Mouse (Mus musculus): ENCODE data around the gene Traf4. TPM values are rescaled to one million over a fixed set of nuclear protein-coding genes. Genes with fewer than 3 reads are reported as not detected.

Gene Traf4
- 52.4 and 60.8 TPM in 2 replicates for polyA plus RNA-seq (2014; fragmentation: Nextera tagmentation; extraction: Ambion mirVana)

DNA sequence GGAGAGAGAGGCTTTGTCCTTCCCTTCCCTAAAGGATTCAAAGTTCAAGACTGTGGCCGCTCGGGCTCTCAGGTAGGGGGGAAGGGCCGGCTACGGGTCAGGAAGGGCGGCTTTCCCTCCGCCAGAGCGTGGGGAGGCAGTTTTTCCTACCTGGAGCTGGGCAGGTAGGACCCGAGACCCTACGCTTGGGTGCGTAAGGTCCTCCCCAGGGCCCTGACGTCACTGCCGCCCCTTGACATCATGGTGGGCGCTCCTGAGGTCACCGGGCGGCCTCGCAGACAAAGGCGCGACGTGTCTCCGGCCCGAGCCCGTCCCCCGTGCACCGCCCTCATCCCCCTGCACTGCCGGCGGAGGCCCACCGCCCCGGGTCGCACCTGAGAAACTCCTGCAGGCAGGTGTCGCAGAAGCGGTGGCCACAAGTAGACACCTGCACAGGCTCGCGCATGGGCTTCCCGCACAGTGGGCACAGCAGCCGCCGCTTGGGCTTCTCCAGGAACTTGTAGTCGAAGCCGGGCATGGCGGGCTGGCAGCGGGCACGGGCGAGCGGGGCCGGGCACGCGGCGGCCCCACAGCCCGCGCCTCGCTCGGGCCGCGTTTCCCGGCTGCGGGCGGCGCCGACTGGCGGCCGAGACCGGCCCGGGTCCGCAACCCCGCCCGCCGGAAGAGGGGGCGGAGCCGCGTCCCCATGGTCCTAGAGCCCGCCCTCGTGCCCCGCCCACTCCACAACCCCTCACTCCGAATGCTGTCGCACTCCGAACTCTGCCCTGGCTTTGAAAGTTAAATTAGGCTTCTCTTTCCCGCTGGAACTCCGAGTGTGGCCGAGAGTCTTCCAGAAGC is at the start of gene Traf4:
Gene Traf4, minus strand, starts transcription at position 666 of the 837 bp plus-strand sequence.
- Histone ChIP-seq H3K4me1 (ENCODE audit: control insufficient read depth, insufficient read depth, low read length) (peaks cover 20% of the 10 kb centered on the region), H3K9ac (ENCODE audit: low read depth, low read length) (peak within 1 kb of the TSS; percentile 98), H3K4me2 (ENCODE audit: low read depth, low read length) (peak within 1 kb of the TSS; percentile 77), H3K27ac (replicated peaks; ENCODE audit: low read depth, low read length) (peak within 1 kb of the TSS; percentile 97), H3K4me3 (ENCODE audit: low read depth, low read length) (peak within 1 kb of the TSS; percentile 100), H3K36me3 (ENCODE audit: control insufficient read depth, insufficient read depth, low read length) (peaks cover 21% of the 10 kb centered on the region), H3K27me3 (replicated peaks; ENCODE audit: control insufficient read depth, insufficient read depth, low read length) (no peaks in the 10 kb centered on the region), H3K9me3 (ENCODE audit: control insufficient read depth, low read length) (no peaks in the 10 kb centered on the region)
- DNase-seq (ENCODE audit: low spot score) (peak; percentile 94), ATAC-seq (ENCODE audit: low read depth) (peak; percentile 85)
- WGBS, result under 1% methylated on average over 36 of the region's 78 CpGs

DNA sequence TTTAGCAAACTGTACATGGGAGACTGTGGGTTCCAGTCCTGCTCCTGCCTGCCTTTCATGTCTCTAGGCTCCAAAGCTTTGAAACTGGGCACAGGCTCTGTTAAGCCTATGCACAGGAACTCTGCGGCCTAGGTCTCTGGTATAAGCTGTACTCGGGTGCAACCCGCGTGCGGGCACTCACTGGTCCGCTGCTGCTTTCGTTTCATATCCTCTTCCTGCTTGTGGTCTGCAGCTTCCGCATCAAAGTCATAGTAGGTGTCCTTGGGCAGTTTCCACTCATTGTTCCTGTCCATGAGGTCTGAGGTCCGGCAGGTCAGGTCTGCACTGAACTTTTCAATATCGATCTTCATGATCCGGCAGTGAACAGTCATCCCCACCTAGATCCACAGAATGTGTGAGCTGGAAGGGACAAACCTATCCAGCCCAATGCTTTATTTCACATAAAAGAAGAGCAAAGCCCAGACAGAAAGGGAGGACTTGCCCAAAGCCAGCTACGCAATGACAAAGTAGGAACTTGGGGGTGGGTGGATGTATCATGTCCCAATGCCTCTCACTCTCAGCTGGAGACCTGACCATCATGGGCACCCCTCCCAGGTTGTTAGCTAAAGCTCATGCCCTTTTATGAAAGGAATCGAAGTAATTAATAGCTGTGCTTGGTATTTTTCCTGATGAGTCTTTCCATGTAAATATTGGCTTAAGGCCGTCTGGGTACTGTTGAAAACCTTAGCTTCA is 47.9 kb upstream of the Traf4 start:
- Histone ChIP-seq H3K4me1 (ENCODE audit: control insufficient read depth, insufficient read depth, low read length) (no peaks in the 10 kb centered on the region), H3K27ac (replicated peaks; ENCODE audit: low read depth, low read length) (no peak overlapping the region), H3K9me3 (ENCODE audit: control insufficient read depth, low read length) (no peaks in the 10 kb centered on the region), H3K9ac (ENCODE audit: low read depth, low read length) (no peak overlapping the region), H3K4me3 (ENCODE audit: low read depth, low read length) (no peak overlapping the region), H3K4me2 (ENCODE audit: low read depth, low read length) (no peak overlapping the region), H3K36me3 (ENCODE audit: control insufficient read depth, insufficient read depth, low read length) (peaks cover 99% of the 10 kb centered on the region), H3K27me3 (replicated peaks; ENCODE audit: control insufficient read depth, insufficient read depth, low read length) (no peaks in the 10 kb centered on the region)
- DNase-seq (ENCODE audit: low spot score) (no peak), ATAC-seq (ENCODE audit: low read depth) (no peak)
- 91% methylated on average over 14 of the region's 14 CpGs for WGBS

DNA sequence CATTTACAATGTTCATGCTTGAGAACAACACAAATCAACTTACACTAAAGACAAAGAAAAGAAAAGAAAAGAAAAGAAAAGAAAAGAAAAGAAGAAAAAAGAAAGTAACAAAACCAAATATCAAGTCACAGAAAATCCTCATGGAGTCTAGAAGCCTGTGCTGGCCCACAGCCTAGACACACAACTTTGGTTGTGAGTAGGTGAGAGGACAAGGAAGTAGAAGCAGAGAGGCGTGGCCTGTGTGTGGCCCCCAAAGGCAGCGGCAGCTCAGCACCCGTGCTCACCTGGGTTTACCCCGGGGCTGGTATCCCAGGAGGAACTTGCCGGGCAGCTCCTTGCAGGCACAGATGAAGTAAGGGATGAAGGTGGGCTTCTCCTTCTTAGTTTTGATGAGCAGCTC is 46.1 kb upstream of the Traf4 start:
- Histone ChIP-seq H3K27me3 (replicated peaks; ENCODE audit: control insufficient read depth, insufficient read depth, low read length) (no peaks in the 10 kb centered on the region), H3K27ac (replicated peaks; ENCODE audit: low read depth, low read length) (no peak overlapping the region), H3K4me3 (ENCODE audit: low read depth, low read length) (no peak overlapping the region), H3K4me1 (ENCODE audit: control insufficient read depth, insufficient read depth, low read length) (no peaks in the 10 kb centered on the region), H3K9ac (ENCODE audit: low read depth, low read length) (no peak overlapping the region), H3K36me3 (ENCODE audit: control insufficient read depth, insufficient read depth, low read length) (peaks cover 99% of the 10 kb centered on the region), H3K4me2 (ENCODE audit: low read depth, low read length) (no peak overlapping the region), H3K9me3 (ENCODE audit: control insufficient read depth, low read length) (no peaks in the 10 kb centered on the region)
- no peak for DNase-seq (ENCODE audit: low spot score)
- no peak for ATAC-seq (ENCODE audit: low read depth)
- WGBS, result 79% methylated on average over 5 of the region's 5 CpGs

GRCm38 (mm10) chr11:78210615-78211014 is 45.2 kb upstream of the Traf4 start:
- Histone ChIP-seq H3K36me3 (ENCODE audit: control insufficient read depth, insufficient read depth, low read length) (peaks cover 99% of the 10 kb centered on the region), H3K4me1 (ENCODE audit: control insufficient read depth, insufficient read depth, low read length) (no peaks in the 10 kb centered on the region), H3K9ac (ENCODE audit: low read depth, low read length) (no peak overlapping the region), H3K4me3 (ENCODE audit: low read depth, low read length) (no peak overlapping the region), H3K4me2 (ENCODE audit: low read depth, low read length) (no peak overlapping the region), H3K9me3 (ENCODE audit: control insufficient read depth, low read length) (no peaks in the 10 kb centered on the region), H3K27me3 (replicated peaks; ENCODE audit: control insufficient read depth, insufficient read depth, low read length) (no peaks in the 10 kb centered on the region), H3K27ac (replicated peaks; ENCODE audit: low read depth, low read length) (no peak overlapping the region)
- no peak for DNase-seq (ENCODE audit: low spot score)
- WGBS, result 68% methylated on average over 7 of the region's 7 CpGs
- no peak for ATAC-seq (ENCODE audit: low read depth)

- 92% methylated on average over 6 of the region's 6 CpGs for WGBS
- no peaks in the 10 kb centered on the region for H3K4me1 ChIP-seq (ENCODE audit: control insufficient read depth, insufficient read depth, low read length)
- H3K4me3 ChIP-seq (ENCODE audit: low read depth, low read length), result no peak overlapping the region
- H3K4me2 ChIP-seq (ENCODE audit: low read depth, low read length), result no peak overlapping the region
- H3K27ac ChIP-seq (replicated peaks; ENCODE audit: low read depth, low read length), result no peak overlapping the region
- H3K27me3 ChIP-seq (replicated peaks; ENCODE audit: control insufficient read depth, insufficient read depth, low read length), result no peaks in the 10 kb centered on the region
- no peak overlapping the region for H3K9ac ChIP-seq (ENCODE audit: low read depth, low read length)
- H3K36me3 ChIP-seq (ENCODE audit: control insufficient read depth, insufficient read depth, low read length), result peaks cover 99% of the 10 kb centered on the region
- DNase-seq (ENCODE audit: low spot score) (no peak), ATAC-seq (ENCODE audit: low read depth) (no peak)
- no peaks in the 10 kb centered on the region for H3K9me3 ChIP-seq (ENCODE audit: control insufficient read depth, low read length)
These were observed 44.5 kb upstream of the Traf4 start for GRCm38 (mm10) chr11:78209886-78210285.

DNA sequence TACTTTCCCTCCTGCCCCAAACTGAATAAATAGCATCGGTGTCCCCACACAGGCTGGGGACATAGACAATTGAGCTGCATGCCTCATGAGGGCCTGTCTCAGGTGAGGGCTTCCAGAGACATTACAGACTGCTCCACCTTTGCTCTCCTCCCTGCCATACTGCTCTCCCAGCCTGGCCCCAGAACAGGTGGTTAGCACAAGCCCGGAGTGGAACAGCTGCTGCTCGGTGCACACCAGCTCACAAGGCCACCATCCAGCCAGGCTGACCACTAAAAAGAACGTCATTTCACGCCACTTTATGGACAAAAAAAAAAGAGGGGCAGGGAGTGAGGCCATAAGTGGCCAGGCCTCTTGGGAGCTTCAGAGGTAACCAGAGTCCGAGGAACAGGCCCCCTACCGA is 41.8 kb upstream of the Traf4 start:
- Histone ChIP-seq H3K9ac (ENCODE audit: low read depth, low read length) (no peak overlapping the region), H3K4me3 (ENCODE audit: low read depth, low read length) (no peak overlapping the region), H3K27ac (replicated peaks; ENCODE audit: low read depth, low read length) (no peak overlapping the region), H3K9me3 (ENCODE audit: control insufficient read depth, low read length) (no peaks in the 10 kb centered on the region), H3K4me1 (ENCODE audit: control insufficient read depth, insufficient read depth, low read length) (no peaks in the 10 kb centered on the region), H3K27me3 (replicated peaks; ENCODE audit: control insufficient read depth, insufficient read depth, low read length) (no peaks in the 10 kb centered on the region), H3K36me3 (ENCODE audit: control insufficient read depth, insufficient read depth, low read length) (peaks cover 84% of the 10 kb centered on the region), H3K4me2 (ENCODE audit: low read depth, low read length) (no peak overlapping the region)
- DNase-seq (ENCODE audit: low spot score) (no peak), ATAC-seq (ENCODE audit: low read depth) (no peak)
- WGBS, result 84% methylated on average over 7 of the region's 7 CpGs

- peaks cover 68% of the 10 kb centered on the region for H3K36me3 ChIP-seq (ENCODE audit: control insufficient read depth, insufficient read depth, low read length)
These were observed 40.2 kb upstream of the Traf4 start for GRCm38 (mm10) chr11:78205361-78206206.

DNA sequence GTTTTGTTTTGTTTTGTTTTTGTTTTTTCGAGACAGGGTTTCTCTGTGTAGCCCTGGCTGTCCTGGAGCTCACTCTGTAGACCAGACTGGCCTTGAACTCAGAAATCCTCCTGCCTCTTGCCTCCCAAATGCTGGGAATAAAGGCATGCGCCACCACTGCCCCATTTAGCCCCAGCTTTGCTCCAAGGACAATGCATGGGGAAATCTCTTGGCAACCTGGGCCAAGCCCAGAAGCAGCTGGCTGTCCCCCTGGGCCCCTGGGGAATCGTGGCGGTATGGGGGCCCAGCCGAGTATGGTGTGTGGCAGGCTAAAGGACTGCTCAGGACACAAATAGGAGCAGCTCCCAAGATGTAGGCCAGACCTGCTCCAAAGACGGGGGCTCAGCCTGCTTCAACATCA is 38.9 kb upstream of the Traf4 start:
- no peak for ATAC-seq (ENCODE audit: low read depth)
- DNase-seq (ENCODE audit: low spot score), result no peak
- 87% methylated on average over 6 of the region's 6 CpGs for WGBS
- H3K4me3 ChIP-seq (ENCODE audit: low read depth, low read length), result no peak overlapping the region
- no peak overlapping the region for H3K4me2 ChIP-seq (ENCODE audit: low read depth, low read length)
- no peaks in the 10 kb centered on the region for H3K4me1 ChIP-seq (ENCODE audit: control insufficient read depth, insufficient read depth, low read length)
- no peak overlapping the region for H3K27ac ChIP-seq (replicated peaks; ENCODE audit: low read depth, low read length)
- H3K9me3 ChIP-seq (ENCODE audit: control insufficient read depth, low read length), result no peaks in the 10 kb centered on the region
- H3K27me3 ChIP-seq (replicated peaks; ENCODE audit: control insufficient read depth, insufficient read depth, low read length), result no peaks in the 10 kb centered on the region
- no peak overlapping the region for H3K9ac ChIP-seq (ENCODE audit: low read depth, low read length)
- peaks cover 55% of the 10 kb centered on the region for H3K36me3 ChIP-seq (ENCODE audit: control insufficient read depth, insufficient read depth, low read length)

More at GRCm38 (mm10) chr11:78205361-78206206, 40.2 kb upstream of the Traf4 start:
- H3K9me3 ChIP-seq (ENCODE audit: control insufficient read depth, low read length), result no peaks in the 10 kb centered on the region
- H3K27me3 ChIP-seq (replicated peaks; ENCODE audit: control insufficient read depth, insufficient read depth, low read length), result no peaks in the 10 kb centered on the region
- no peak overlapping the region for H3K4me3 ChIP-seq (ENCODE audit: low read depth, low read length)
- DNase-seq (ENCODE audit: low spot score) (no peak), ATAC-seq (ENCODE audit: low read depth) (no peak)
- H3K4me2 ChIP-seq (ENCODE audit: low read depth, low read length), result no peak overlapping the region
- WGBS, result 82% methylated on average over 13 of the region's 13 CpGs
- no peak overlapping the region for H3K27ac ChIP-seq (replicated peaks; ENCODE audit: low read depth, low read length)
- H3K4me1 ChIP-seq (ENCODE audit: control insufficient read depth, insufficient read depth, low read length), result no peaks in the 10 kb centered on the region
- H3K9ac ChIP-seq (ENCODE audit: low read depth, low read length), result no peak overlapping the region

Measured in embryonic facial prominence, embryonic 14.5 days (tissue).